Mouse (Mus musculus) retina, adult 2 months (tissue): ENCODE results near the gene Cnnm3.

Experiments used
- DNase-seq: peaks from one replicate; pipeline ENCODE4 v3.0.0-alpha.2; 2012; ENCODE audit warnings: low read depth, low spot score

The Cnnm3 gene

DNA sequence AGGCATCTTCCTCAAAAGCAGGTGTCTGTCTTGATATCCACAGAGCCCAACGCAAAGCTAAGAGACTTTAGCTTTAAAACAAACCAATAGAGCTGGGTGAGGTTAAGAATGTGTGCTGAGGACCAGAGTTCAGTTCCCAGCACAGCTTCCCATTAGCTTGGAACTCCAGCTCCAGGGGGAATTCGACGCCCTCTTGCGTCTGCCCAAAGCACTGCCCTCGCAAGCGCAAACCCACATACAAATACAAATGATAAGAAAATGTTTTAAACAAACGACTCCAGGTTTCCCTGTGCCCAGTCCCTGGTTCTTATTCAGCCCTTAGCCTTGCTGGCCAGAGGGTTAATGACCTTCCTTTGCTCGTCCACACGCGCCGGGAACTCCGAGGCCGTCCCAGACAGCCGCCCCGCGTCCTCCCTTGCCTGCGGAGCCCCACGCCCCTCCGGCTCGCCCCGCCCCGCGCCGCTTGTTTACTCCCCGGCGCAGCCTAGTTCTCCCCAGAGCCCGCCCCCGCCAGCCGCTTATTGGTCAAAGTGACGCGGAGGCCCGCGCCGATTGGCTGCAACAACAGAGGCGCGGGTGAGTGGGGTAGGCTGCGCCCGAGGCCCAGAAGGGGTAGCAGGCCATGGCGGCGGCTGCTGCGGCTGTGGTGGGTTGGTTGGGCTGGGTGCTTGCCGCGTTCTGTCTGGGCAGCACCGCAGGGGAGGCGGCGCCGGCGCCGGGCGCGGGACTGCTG lies at the start of gene Cnnm3:
TSS of gene Cnnm3 (plus strand) at position 579 of the 733 bp plus-strand sequence.
- DNase-seq: peak; percentile 95

DNA sequence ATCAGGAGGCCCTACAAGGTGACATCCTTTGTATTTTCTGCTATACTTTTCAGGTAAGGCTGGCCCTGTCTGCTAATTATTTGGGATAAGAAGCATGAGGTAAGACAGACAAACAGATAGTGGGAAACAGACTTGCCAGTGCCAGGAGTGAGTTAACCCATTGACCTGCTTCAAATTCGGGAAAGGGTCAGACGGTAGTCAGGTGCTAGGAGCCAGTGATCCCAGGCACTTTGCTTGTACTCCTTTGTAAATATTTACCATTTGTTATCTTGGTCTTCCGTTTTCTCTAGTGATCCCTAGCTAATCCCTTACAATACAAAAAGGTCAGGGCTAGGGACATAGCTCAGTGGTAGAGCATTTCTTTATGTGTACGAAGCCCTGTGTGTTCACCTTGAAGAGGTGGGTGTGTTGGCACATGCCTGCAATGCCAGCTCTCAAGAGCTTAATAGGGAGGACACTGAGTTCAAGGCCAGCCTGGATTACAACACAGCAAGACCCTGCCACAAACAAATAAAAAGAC lies 46.0 kb upstream of the Cnnm3 start:
- no peak for DNase-seq

DNA sequence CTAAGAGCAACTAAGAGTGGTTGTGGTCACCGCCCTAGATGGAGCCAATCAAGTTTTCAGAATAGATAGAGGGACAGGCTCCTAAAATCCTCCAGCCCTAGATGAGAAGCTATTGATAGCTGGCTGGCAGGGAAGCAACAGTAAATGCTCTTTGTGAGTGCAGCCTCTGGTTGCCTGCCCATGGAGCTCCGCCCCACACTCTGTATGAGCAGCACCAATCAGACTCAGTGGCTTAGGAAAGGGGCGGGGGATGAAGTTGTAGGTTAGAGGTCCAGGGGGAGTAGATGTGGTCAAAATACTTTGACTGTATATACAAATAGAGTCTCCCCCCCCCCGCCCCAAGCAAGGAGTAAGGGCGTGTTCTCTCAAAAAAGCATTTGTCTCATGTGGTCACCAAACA lies 44.2 kb upstream of the Cnnm3 start:
- no peak for DNase-seq

DNA sequence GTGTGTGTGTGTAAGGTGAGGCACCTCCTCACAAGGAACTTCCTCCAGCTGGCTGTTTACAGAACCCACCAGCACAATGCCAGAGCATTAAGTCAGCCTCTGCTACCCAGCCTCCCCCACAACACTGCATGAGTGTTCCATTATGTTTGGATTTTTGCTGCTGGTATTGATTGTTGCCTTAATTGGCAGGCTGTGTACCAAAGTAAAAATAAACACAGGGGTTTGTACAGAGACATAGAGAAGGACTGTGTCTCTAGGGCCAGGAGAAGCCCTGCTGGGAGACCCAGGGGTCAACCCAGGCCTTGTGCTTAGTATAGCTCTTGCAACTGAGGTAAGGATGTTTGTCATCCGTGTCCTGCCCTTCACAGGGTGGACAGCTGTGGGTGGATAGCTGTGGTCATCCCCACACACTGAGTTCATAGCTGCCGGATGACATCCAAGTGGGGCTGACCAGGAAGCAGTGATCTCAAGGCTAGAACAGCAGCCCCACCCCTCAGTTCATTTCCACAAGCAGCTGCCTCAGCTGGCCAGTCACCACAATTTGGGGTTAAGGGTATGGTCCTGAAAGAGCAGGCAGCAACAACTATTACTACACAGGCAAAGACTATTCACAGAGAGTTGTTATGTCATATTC lies 41.7 kb upstream of the Cnnm3 start:
- no peak for DNase-seq

DNA sequence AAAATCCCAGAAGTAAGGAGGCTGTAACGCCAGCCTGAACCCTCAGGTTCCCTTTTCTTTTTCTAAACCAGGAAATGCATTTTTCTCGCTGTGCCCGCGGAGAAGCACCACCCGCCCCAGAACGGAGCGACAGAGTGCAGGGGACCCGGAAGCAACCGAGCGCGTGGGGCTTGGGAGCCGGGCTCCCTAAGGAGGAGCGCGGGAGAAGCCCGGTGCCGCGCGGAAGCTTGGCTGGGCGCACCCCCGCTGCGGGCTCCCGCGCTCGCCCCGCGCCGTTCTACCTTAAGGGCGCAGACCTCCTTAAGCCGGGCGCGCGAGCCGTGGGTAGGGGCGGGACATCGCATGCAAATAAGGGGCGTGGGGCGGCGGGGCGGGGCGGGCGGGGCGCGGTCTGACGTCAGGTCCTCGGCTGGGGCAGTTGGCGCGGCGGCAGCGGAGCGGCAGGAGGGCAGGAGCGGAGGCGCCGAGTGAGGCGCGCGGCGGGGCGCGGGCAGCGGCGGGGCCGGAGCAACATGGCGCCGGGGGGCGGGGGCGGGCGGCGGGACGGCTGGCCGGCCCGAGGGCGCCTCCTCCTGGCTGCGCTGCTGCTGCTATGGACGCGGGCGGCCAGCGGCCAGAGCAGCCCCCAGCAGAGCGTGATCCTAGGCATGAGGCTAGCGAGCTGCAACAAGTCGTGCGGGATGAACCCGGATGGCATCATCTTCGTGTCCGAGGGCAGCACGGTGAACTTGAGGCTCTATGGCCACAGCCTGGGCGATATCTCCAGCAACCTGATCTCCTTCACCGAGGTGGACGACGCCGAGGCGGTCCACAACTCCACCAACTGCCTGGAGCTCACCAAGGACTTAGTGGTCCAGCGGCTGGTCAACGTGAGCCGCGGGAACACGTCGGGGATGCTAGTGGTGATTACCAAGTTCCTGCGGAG lies 40.2 kb upstream of the Cnnm3 start, which contains the start of gene Cnnm4:
TSS of gene Cnnm4 (plus strand) at position 440 of the 925 bp plus-strand sequence.
- DNase-seq: peak; percentile 73

DNA sequence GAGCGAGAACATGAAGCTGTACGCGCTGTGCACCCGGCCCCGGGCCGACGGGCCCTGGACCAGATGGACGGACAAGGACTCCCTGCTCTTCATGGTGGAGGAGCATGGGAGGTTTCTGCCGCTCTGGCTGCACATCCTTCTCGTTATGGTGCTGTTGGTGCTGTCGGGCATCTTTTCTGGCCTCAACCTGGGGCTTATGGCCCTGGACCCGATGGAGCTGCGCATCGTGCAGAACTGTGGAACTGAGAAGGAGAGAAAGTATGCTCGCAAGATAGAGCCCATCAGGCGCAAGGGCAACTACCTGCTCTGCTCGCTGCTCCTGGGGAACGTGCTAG lies 39.6 kb upstream of the Cnnm3 start:
- DNase-seq: no peak

DNA sequence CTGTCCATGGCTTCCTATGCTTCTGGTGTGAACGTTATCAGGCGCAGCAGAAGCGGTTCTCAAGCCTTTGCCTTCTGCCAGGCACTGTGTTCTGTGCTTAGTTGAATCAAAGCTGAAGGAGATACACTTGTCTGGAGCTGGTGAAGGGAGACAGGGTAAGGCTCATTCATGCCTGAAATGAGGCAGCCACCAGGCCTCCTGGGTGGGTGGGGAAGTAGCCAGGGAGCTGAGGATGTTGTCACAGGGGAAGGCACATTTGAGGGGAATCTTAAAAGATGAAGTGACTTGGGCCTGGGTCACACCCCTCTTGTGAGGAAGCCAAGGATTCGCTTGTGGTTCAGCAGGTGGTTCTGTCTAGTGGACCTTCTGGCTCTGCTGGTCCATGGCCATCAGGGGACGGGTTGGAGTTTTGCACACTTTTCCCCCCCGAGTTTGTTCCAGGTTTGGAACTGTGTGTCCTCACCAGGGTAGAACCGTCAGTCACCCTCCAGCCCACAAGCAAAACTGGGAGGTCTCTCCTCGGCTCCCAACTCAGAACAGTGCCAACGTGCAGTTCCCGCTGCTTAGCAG lies 38.4 kb upstream of the Cnnm3 start:
- no peak for DNase-seq

DNA sequence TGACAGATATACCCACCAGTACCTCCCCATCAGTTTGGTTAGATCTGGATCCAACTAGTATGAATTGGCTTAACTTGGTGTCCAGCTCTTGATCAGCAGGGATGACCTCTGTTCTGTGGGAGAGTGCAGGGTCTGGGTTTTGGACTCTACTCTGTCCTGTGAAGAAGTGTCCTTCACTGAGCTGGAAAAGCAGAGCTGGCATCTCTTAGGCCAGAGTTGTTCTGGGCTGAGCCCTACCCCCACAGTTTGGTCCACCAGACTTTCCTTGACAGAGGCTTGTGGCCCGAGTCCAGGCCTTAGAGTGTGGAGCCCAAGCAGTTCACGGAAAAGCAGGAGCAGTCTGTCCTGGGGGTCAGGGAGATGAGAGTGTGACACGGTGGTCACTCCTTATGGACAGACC lies 37.0 kb upstream of the Cnnm3 start:
- no peak for DNase-seq

DNA sequence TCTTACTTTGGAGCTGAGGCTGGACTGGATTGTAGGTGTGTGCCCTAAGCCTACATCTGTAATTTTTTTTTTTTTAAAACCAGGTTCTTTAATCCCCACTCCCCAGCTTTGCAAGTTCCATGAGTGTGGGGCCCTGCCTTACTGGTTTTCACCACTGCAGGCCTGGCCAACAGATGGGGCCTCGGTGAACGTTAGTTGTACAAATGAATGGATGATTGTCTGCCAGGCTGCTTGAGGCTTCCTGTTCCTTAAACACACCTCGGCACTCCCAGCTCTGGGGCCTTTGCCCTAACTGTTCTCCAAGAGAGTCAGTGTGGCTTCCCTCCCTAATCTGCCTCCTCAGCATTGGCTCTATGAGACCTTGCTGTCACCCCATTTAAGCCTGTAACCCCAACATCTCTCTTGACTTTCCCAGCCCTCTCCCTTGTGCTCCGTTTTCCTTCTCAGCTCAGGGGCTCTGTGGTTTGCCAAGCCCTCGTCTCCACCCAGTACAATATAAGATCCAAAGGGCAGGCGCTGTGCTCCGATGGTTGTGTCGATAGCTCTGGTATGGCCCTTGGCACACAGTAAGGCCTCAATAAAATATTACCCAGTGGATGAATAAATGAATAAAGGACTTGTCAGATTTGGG lies 36.1 kb upstream of the Cnnm3 start:
- no peak for DNase-seq

DNA sequence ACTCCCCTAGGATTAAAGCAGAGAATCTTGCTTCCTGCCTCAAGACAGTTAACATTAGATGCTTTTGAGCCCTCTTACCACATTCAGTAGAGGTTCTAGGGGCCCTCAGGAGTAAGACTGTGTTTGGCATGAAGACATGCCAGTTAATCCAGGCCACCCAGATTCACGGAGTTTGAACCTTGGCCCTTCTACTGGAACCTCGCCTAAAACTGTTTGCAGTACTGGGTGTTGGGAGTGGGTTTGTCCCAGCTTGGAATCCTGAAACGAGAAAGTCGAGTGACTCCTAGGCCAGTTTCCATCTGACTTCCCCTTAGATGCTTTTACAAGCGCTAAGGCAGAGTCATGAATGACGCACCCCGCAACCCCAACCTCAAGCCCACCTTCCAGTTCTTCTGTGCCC lies 35.2 kb upstream of the Cnnm3 start:
- DNase-seq: no peak

DNA sequence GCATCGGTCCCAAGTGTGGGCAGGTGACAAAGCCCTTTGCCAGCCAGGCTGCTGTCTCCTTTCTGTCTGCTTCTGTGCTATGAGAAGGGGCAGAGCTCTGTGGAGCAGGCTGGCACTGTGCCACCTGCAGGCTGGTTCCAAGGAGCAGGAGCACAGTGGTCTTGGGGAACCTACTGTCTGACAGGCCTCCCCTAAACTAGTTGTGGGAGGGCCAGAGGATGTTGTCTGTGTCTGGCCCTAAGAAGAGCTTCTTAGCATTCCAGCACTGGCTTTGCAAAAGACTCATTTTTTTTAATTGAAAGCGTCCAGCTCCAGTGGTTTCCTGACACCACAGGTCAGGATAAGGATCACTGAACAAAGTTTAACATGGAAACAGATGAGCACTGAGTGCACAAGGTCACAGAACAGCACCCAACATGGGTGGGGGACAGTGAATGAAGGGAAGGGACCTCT lies 33.3 kb upstream of the Cnnm3 start:
- no peak for DNase-seq

DNA sequence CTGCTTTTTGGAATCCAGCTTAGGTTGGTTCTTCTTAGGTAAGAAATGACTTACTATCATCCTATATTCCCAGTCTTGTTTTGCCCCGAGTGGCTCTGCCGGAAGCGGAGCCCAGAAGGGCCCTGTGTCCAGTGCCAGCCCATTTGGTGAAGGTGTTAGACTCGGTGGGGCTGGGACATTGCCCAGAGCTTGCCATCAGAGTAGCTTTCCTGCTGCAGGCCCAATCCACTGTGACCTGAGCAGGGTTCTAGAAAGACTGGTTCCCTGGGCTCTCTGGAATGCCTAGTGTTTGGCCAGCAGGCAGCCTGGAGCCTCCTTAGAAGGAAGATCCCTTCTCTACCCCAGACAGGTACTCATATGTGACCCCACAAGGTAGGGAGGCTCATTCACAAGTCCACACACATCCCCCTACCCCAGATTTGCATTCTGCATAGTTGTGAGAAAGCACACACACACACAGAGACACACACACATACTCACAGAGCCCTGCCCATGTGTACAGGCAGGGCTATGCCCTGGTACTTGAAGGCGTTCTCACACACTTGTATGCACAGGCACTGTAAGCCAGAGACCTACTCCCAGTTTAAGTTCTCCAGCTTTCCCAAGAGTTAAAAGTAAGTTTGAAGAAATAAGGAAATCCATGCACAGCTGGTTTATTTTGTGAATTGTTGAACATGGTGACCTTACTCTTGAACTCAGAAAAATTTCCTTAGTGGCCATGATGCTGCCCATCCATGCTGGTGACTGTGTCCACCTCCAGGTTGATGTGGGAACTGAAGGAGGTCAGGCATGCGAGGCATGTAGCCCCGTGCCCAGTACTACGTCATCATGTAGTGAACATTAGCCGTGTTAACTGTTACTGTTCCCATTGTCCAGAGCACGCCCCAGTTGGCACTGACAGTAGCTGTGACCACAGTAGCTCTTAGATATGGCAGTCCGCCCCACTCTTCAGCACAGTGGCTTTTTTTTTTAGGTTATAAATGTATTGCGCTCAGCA lies 31.5 kb upstream of the Cnnm3 start:
- no peak for DNase-seq

DNA sequence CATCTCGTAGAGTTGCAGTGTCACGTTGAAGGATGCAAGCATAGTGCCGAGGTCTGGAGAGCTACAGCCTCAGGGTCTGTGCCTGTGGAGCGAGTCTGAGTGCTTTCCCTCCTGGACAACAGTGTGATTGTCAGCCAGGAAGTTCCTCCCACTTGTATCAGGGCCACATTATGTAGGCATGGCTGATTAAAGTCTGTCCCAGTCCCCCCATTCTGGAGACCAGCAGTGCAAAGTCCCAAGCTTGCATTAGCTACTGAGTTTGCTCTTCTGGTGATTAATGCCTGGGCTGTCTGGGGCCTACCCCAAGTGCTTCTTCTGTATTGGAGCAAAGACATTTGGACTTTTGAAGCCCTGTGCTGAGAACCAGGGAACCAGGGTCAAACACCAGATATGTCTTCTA lies 27.8 kb upstream of the Cnnm3 start:
- no peak for DNase-seq

DNA sequence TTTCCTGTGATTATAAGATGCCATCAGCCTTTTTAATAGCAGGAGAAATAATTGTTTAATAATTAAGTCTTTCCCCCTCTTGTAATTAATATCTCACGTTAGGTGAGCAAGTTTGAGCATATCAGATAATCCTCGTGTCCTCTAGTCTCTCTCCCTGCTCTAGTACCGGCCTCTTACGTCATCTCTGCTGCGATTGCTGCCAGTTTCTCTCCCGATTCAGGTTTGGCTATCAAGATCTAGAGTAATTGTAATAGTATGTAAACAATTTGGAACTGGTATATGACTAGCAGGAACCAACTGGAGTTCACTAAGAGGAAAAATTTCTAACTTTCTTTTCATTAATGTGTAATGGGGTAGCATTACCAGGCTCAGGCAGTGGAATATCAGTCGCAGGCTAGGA lies 26.6 kb upstream of the Cnnm3 start:
- no peak for DNase-seq

DNA sequence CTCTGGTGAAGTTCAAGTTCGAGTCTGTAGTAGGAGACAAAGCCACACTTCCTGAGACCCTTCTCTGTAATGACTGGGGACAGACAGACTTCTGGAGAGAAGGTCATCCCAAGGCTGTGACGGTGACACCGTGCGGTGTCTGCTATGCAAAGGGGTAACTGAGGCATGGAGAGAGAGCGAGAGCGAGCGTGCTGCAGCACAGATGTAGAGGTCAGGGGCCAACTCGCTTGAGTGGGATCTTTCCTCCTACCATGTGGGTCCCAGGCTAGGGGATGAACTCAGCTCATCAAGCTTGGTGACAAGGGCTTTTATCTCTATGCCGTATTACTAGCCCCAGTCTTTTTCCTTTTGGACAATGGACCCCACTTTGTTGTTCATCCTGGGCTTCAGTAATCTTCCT lies 24.6 kb upstream of the Cnnm3 start:
- no peak for DNase-seq

DNA sequence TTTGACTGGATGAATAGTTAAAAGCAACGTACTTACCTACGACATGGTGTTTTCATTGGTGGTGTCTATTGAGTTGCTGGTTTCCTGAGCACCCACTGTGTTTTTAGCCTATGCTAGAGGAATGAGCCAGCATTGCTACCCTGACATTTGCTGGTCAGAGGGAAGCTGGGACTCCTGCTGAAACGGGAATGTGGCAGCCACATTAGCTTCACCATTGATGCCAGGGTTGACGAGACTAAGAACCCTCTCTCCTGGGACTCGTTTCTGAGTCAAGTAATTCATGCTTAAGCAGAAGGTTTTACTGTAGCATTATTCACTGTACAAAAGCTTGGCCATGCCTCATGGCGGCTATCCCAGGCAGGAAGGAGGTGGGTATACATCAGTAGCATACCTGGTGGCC lies 22.0 kb upstream of the Cnnm3 start:
- no peak for DNase-seq

DNA sequence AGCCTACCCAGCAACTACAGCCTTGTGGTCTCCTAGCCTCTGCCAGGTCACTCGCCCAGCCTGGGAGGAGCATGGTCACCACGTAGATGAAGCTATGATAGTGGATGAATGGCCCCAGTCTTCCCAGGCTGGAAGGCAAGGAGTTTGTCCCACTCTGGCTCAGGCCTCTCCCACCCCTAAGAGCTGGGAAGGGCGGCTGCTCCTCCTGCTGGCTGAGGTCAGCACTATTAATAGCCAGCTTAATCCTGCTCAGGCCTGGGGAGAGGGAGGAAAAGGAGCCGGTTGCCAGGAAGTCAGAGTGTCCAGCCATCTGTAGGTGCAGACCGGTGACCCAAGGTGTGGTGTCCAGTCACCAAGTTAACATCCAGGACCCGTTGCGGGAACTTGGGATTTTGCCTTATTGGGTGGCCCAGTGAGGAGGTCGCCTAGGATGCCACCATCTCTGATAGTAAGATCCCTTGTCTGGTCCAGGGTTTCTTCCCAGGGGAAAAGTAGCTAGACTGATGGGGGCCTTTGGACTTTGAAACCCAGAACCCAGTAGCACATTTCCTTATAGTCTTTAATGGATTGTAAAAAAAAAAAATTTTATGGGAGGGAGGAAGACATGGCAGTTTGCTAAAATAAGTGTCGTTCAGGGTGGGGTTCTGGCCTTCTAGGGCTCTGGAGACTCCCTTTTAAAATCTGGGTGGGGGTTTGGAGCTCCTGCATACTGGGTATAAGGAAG lies 19.1 kb upstream of the Cnnm3 start:
- peak; percentile 78 for DNase-seq

DNA sequence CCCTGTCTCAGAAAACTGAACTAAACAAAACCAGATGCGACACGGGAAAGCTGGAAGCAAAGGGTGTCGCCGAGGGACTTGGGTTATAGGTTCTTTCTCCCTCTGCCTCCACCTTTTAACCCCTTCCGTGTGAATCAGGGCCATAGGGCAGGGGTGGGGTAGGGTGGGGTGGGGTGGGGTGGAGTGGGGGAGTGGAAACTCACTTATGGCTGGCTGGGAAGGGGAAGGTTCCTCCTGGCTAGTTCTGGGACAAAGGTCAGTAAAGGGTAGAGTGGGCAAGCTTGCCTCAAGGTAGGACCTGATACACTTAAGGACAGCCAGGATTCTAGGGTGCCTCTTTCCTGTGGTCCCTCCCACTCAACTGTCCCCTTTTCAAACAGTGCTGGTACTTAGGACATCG lies 18.4 kb upstream of the Cnnm3 start:
- no peak for DNase-seq

DNA sequence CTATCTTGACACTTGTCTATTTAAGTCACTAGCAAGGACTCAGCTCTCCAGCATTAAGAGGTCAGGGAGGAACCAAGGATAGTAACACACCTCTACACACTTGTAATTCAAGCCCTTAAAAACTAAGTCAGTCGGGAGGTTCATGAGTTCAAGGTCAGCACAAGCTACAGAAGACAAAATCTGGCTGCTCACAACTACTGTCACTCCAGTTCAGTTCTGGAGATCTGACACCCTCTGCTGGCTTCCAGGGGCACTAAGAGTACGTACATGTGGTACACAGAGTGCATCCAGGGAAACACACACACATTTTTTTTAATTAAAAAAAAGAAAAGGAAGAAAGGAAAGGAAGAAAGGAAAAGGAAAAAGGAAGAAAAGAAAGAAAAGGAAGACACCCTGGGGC lies 14.9 kb upstream of the Cnnm3 start:
- DNase-seq: no peak
